Mouse (Mus musculus) heart, embryonic 14.5 days (tissue): ENCODE measurements at regions not wholly inside any gene's neighbourhood (a gene's known extent, or its start where the extent isn't known, plus 50 kb on each side); places are given as distances from the start of the nearest gene placed in this dataset.

Experiments used
- ATAC-seq: fragments of 200-750 bp; cut with Nextera tagmentation; 2 replicates; pipeline ENCODE4 v1.8.0; 2017; ENCODE audit warnings: low read depth, moderate TSS enrichment; ENCODE audit not compliant: insufficient number of reproducible peaks, insufficient read depth, low FRiP score
- H3K27ac ChIP-seq, 2 experiments: fragments of 200-500 bp in 1 of 2; fragments of 300-500 bp in 1 of 2; sonication (generic) in 1 of 2; replicated peaks in 1 of 2; 2 replicates each; pipeline ENCODE4 v1.5.1; 2012 to 2014; ENCODE audit warnings: low read depth in 2 of 2, low read length in 2 of 2, control low read depth in 1 of 2, mild to moderate bottlenecking in 1 of 2, mixed read lengths in 1 of 2; ENCODE audit not compliant: control insufficient read depth in 1 of 2, insufficient read depth in 1 of 2
- H3K27me3 ChIP-seq: fragments of 300-500 bp; sonication (generic); 2 replicates; pipeline ENCODE4 v1.6.1; 2014; ENCODE audit warnings: mild to moderate bottlenecking, low read length, control low read depth; ENCODE audit not compliant: control insufficient read depth, insufficient read depth
- H3K36me3 ChIP-seq: fragments of 300-500 bp; sonication (generic); 2 replicates; pipeline ENCODE4 v1.6.1; 2014; ENCODE audit warnings: mild to moderate bottlenecking, control low read depth, low read length, mixed read lengths; ENCODE audit not compliant: control insufficient read depth, insufficient read depth
- H3K4me1 ChIP-seq, 2 experiments: fragments of 200-500 bp in 1 of 2; fragments of 300-500 bp in 1 of 2; sonication (generic) in 1 of 2; 2 replicates each; pipeline ENCODE4 v1.6.1; 2012 to 2014; ENCODE audit warnings: low read length in 2 of 2, control low read depth in 1 of 2, mixed read lengths in 1 of 2; ENCODE audit not compliant: control insufficient read depth in 2 of 2, insufficient read depth in 2 of 2
- H3K4me2 ChIP-seq: fragments of 300-500 bp; sonication (generic); 2 replicates; pipeline ENCODE4 v1.6.1; 2014; ENCODE audit warnings: mild to moderate bottlenecking, low read length
- H3K4me3 ChIP-seq, 2 experiments: fragments of 200-500 bp in 1 of 2; fragments of 300-500 bp in 1 of 2; sonication (generic) in 1 of 2; 2 replicates each; pipeline ENCODE4 v1.5.1; 2012 to 2014; ENCODE audit warnings: low read length in 2 of 2, mild to moderate bottlenecking in 2 of 2, control low read depth in 1 of 2, low read depth in 1 of 2, moderate library complexity in 1 of 2; ENCODE audit not compliant: control insufficient read depth in 1 of 2, insufficient read depth in 1 of 2
- H3K9ac ChIP-seq: fragments of 300-500 bp; sonication (generic); 2 replicates; pipeline ENCODE4 v1.6.1; 2014; ENCODE audit warnings: mild to moderate bottlenecking, low read length
- H3K9me3 ChIP-seq: fragments of 300-500 bp; sonication (generic); 2 replicates; pipeline ENCODE4 v1.6.1; 2016; ENCODE audit warnings: low read length, control low read depth; ENCODE audit not compliant: control insufficient read depth
- WGBS: fragments of 180-500 bp; shearing (Covaris S2); extraction: QIAGEN DNeasy Blood & Tissue Kit; methylation state at CpG from one replicate; pipeline ENCODE4 v1.1.7; 2014; 5-methylcytosine and 5-hydroxymethylcytosine counted together

DNA sequence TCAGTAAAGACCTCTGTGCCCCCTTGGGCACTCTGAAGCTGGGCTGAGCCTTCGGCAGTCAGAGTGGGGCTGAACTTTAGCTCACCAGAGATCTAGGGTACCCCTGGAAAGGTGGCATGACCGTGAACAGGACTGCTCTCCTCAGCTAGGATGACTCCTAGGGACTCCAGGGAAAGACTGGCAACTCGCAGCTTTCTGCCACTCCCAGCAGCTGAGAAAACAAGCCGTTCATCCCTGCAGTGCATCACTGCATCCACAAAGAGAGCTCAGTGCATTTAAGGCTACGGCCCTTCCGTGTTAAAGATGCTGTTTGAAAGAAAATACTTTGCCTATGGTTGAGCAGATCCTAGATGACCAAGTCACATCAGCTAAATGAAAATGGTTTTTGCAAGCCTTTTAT, 126.4 kb downstream of the Mreg start:
- no peaks in the 10 kb centered on the region for H3K9me3 ChIP-seq
- no peak overlapping the region for H3K4me2 ChIP-seq
- H3K9ac ChIP-seq = no peak overlapping the region
- H3K36me3 ChIP-seq = no peaks in the 10 kb centered on the region
- H3K27ac ChIP-seq = no peak overlapping the region
- WGBS = 49% methylated on average over 6 of the region's 6 CpGs
- no peak for ATAC-seq
- no peaks in the 10 kb centered on the region for H3K27me3 ChIP-seq
- H3K4me3 ChIP-seq = no peak overlapping the region
- no peaks in the 10 kb centered on the region for H3K4me1 ChIP-seq

GRCm38 (mm10) chr1:72084219-72084618, 127.9 kb downstream of the Mreg start:
- H3K4me1 ChIP-seq = no peaks in the 10 kb centered on the region
- H3K9ac ChIP-seq = no peak overlapping the region
- no peaks in the 10 kb centered on the region for H3K36me3 ChIP-seq
- H3K4me2 ChIP-seq = no peak overlapping the region
- no peaks in the 10 kb centered on the region for H3K27me3 ChIP-seq
- H3K27ac ChIP-seq = no peak overlapping the region
- ATAC-seq = no peak
- no peaks in the 10 kb centered on the region for H3K9me3 ChIP-seq
- no peak overlapping the region for H3K4me3 ChIP-seq
- WGBS = 59% methylated on average over 3 of the region's 3 CpGs

GRCm38 (mm10) chr1:72082366-72082765, 129.7 kb downstream of the Mreg start:
- 85% methylated on average over 4 of the region's 4 CpGs for WGBS
- H3K36me3 ChIP-seq = no peaks in the 10 kb centered on the region

GRCm38 (mm10) chr1:72081811-72082210, 130.3 kb downstream of the Mreg start:
- no peak overlapping the region for H3K4me3 ChIP-seq
- no peaks in the 10 kb centered on the region for H3K36me3 ChIP-seq
- no peak overlapping the region for H3K4me2 ChIP-seq
- H3K27ac ChIP-seq = no peak overlapping the region
- ATAC-seq = no peak
- 70% methylated on average over 5 of the region's 5 CpGs for WGBS
- H3K27me3 ChIP-seq = no peaks in the 10 kb centered on the region
- no peak overlapping the region for H3K9ac ChIP-seq
- H3K9me3 ChIP-seq = no peaks in the 10 kb centered on the region
- H3K4me1 ChIP-seq = no peaks in the 10 kb centered on the region

More at GRCm38 (mm10) chr1:72082366-72082765, 129.7 kb downstream of the Mreg start:
- no peaks in the 10 kb centered on the region for H3K9me3 ChIP-seq
- H3K4me2 ChIP-seq = no peak overlapping the region
- no peaks in the 10 kb centered on the region for H3K4me1 ChIP-seq
- no peak for ATAC-seq
- no peak overlapping the region for H3K9ac ChIP-seq
- H3K27ac ChIP-seq = no peak overlapping the region
- H3K4me3 ChIP-seq = no peak overlapping the region
- H3K27me3 ChIP-seq = no peaks in the 10 kb centered on the region

DNA sequence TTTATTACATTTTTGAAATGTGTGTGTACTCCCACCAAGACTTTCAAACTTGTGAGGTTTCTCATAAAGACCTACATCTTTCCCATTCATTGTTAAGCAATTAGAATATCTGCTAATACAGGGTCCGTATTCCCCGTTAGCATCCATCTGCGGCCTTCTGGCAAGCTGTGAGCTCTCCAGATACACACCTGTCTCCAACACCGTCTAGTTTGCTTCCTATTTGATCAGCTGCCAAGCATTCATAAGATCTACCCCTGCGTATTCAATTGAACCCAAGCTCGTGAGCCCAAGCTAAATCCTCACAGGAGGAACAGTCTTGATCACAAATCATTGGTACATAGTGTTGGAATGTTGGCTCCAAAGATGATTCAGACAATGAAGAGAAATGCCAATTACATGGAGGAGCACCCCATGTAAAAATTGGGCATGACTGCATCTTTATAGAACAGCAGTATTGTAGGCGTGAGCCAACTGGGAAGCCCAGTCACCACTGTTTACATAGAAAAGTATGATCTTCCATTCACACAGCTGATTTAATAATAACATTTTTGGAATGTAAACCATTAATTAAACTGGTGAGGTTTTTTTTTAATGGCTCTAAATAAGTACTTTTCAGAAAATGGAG, 133.1 kb downstream of the Mreg start:
- no peaks in the 10 kb centered on the region for H3K27me3 ChIP-seq
- H3K4me2 ChIP-seq = no peak overlapping the region
- H3K27ac ChIP-seq = no peak overlapping the region
- no peaks in the 10 kb centered on the region for H3K36me3 ChIP-seq
- WGBS = 79% methylated on average over 7 of the region's 7 CpGs
- no peaks in the 10 kb centered on the region; a peak in 1 of 4 replicates for H3K4me1 ChIP-seq
- ATAC-seq = no peak
- H3K4me3 ChIP-seq = no peak overlapping the region
- no peak overlapping the region for H3K9ac ChIP-seq
- H3K9me3 ChIP-seq = no peaks in the 10 kb centered on the region

DNA sequence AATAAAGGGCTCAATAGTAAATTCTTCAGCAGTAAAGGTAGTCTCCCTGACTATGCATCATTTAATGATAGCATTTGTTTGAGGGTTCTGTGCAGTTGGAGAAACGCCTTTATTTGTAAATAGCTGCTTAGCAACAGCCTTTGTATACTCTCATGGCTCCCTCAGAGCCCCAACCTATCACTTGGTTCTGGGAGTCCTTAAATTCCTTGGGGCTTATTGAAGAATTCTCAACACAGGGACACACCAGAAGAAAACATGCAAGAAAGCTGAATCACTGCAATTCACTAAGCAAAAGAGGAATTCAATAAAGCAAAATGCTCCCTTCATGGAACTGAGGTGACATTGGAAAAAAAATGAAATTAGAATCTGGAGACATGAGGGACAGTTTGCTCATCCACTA, 135.8 kb downstream of the Mreg start:
- ATAC-seq = no peak
- Histone ChIP-seq H3K27ac (no peak overlapping the region), H3K36me3 (no peaks in the 10 kb centered on the region), H3K9me3 (no peaks in the 10 kb centered on the region), H3K4me2 (no peak overlapping the region), H3K4me3 (no peak overlapping the region), H3K9ac (no peak overlapping the region), H3K27me3 (no peaks in the 10 kb centered on the region), H3K4me1 (no peaks in the 10 kb centered on the region; a peak in 1 of 4 replicates)
- 30% methylated on average over 1 of the region's 1 CpGs for WGBS

DNA sequence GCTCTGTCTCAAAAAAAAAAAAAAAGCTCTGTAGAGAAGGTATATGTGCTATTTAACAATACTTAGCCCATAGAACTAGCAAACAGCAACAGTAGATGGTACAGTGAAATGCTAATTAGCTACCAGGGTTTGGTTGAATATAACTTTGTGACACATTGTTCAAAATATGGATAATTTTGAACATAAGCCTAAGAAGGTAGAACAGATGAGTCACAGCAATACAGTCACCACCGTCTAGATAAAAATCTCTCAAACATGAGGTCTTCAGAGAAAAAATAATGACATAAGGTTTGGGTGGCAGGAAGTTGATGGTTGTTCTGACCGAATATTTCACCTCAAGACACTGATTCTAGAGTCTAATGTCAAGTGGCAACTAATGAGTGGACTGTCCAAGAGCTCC, 136.6 kb downstream of the Mreg start:
- no peaks in the 10 kb centered on the region for H3K27me3 ChIP-seq
- no peak overlapping the region for H3K4me3 ChIP-seq
- H3K9me3 ChIP-seq = no peaks in the 10 kb centered on the region
- H3K4me1 ChIP-seq = peaks cover 1 to 3% of the 10 kb centered on the region in 2 experiments; a peak in 1 of 4 replicates
- H3K36me3 ChIP-seq = no peaks in the 10 kb centered on the region
- ATAC-seq = no peak
- H3K4me2 ChIP-seq = no peak overlapping the region
- WGBS = 76% methylated on average over 2 of the region's 2 CpGs
- H3K27ac ChIP-seq = no peak overlapping the region
- H3K9ac ChIP-seq = no peak overlapping the region

DNA sequence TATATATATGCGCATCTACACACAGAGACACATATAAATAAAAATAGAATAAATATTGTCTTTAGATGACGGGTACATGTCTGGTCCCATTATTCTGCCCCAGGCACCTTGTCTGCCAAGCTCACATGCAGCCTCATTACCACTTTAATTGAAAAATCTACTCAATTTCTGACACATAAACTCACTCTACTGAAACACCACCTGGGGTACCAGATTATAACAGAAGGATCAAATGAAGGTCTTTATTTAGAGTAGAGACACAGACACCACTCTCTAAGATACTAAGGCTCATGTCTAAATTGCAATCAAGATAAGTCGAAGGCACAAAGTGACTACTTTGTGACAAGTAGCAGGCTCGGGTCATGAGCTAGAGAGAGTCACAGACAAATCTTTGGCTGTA, 138.9 kb downstream of the Mreg start:
- ATAC-seq = no peak
- WGBS = 68% methylated on average over 4 of the region's 4 CpGs

More for the DNA sequence above, 138.9 kb downstream of the Mreg start:
- Histone ChIP-seq H3K27ac (no peak overlapping the region), H3K4me3 (no peak overlapping the region), H3K4me1 (peaks cover 2 to 4% of the 10 kb centered on the region in 2 experiments; a peak in 1 of 4 replicates), H3K9ac (no peak overlapping the region), H3K9me3 (no peaks in the 10 kb centered on the region), H3K27me3 (no peaks in the 10 kb centered on the region), H3K36me3 (no peaks in the 10 kb centered on the region), H3K4me2 (no peak overlapping the region)
